Mouse (Mus musculus) monocyte, adult 2 months (primary cell): ENCODE data around the gene Cacna1e.

Experiments
- DNase-seq, 2 experiments: peaks; one replicate each; pipeline ENCODE4 v3.0.0; 2022; ENCODE audit warnings: low spot score in 2 of 2, low read depth in 1 of 2

Cacna1e gene

DNA sequence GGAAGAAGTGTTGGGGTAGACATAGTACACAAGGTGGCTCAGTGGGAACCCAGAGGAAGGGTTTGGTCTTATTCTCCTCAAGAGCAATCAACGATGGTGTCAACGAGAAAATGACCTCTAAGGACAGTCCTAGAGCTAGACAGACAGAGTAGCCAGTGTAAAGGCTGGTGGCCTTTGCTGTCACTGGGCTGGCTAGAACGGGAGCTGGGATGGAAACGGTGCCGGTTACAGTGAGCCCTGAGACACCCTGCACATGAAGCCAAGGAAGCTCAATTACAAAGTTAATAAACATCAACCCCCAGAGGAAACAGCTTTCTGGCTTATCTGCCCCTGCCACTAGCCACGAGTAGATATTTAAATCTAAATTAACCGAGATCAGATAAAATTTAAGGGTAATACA, 168.7 kb downstream of the Cacna1e start:
- no peak for DNase-seq

GRCm38 (mm10) chr1:154712747-154713146, 171.6 kb downstream of the Cacna1e start:
- DNase-seq, result no peak

- no peak for DNase-seq
These were observed 176.6 kb downstream of the Cacna1e start for GRCm38 (mm10) chr1:154707584-154708290.

GRCm38 (mm10) chr1:154706974-154707373, 177.3 kb downstream of the Cacna1e start:
- DNase-seq, result no peak

DNA sequence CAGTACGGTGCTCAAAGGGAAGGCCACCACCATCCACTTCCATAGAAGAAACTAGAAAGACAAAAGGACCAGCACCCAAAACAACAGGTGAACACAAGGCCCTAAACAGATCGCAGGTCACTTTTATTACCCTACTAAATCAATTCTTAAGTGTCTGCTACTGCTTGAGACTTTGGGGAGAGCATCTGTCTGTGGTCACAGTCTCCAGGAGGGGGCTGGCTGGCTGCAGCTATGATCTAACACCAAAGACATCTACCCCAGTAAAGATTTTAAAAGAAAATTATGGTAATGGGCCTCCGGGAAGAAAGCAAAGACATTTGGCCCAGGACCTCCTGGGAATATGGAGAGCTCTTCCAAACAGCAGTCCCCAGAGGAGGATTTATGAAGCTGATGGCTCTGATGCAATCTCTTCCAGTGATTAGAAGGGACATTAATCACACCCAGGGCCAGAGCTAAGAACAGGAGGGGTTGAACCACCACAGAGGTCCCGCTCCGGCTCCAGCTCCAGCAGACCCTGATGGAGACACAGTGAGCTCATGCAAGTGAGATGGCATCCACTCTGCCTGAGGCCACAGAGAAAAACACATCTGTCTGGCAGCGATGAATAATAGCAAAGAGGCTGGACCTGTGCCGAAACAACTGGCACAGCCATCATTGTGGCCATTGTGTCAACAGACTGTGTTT, 178.3 kb downstream of the Cacna1e start:
- no peak for DNase-seq

GRCm38 (mm10) chr1:154704558-154705185, 179.6 kb downstream of the Cacna1e start:
- DNase-seq, result no peak

DNA sequence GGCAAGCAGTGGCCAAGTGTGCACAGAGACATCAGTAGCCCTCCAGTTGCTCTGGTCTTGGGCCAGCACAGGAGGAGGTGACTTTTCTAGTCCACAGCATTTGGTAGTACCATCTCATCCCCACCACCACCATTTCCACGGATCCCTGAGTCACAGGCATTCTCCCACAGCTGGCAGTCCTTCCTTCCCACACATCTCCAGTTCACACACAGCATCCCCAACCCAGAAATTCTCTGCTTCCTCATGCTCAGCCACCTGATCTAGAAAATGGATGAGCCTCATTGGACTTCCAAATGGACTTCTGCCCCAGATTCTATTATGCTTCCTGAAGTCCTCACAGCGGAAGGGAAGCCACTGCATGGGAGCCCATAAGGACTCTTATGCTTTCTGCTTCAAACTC, 181.7 kb downstream of the Cacna1e start:
- DNase-seq, result no peak

GRCm38 (mm10) chr1:154688876-154689665, 195.2 kb downstream of the Cacna1e start:
- DNase-seq, result no peak

DNA sequence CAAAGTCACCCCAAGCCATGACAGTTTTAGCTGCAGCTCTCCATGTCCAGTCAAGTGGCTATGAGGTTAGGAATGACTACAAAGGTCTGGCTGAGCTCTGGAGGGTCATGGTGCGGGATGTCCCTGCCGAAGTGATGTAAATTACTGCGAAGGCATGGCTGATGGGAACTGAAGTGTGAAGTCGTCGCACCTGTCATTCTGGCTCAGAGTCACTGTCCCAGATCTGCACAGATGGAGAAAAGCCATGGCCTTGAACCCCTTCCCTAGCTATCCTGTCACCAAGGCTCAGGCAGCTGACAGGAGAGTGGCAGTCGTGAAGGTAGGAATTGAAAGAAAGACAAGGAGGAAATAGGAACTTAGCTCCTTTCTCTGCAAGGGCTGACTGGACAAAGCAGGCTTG, 197.4 kb downstream of the Cacna1e start:
- DNase-seq, result no peak

GRCm38 (mm10) chr1:154683477-154684106, 200.7 kb downstream of the Cacna1e start:
- DNase-seq, result no peak

- DNase-seq, result no peak
These were observed 205.3 kb downstream of the Cacna1e start for GRCm38 (mm10) chr1:154678989-154679388.

- DNase-seq, result no peak
These were observed 206.2 kb downstream of the Cacna1e start for GRCm38 (mm10) chr1:154678151-154678550.

- DNase-seq, result no peak
These were observed 206.6 kb downstream of the Cacna1e start for GRCm38 (mm10) chr1:154677677-154678076.

GRCm38 (mm10) chr1:154663721-154664120, 220.6 kb downstream of the Cacna1e start:
- DNase-seq, result no peak

DNA sequence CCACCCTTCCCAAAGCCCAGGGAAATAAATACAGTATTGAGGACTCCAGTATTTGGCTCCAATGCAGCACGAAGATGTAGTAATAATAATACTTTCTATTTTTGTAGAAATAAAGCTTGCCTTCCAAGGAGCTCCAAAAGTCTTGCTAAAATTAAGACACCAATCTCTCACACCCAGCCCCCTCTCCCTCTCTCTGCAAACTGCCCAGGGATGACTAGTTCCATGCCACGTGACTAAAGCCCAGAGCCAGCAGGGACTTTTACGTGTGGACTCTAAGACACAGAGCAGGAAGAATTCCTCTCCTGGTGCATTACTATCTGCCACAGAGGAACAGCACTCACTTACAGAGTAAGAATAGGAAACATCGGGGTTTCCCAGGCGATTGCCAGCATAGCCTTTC, 222.3 kb downstream of the Cacna1e start:
- no peak for DNase-seq

GRCm38 (mm10) chr1:154661221-154661864, 223.0 kb downstream of the Cacna1e start:
- DNase-seq, result no peak

DNA sequence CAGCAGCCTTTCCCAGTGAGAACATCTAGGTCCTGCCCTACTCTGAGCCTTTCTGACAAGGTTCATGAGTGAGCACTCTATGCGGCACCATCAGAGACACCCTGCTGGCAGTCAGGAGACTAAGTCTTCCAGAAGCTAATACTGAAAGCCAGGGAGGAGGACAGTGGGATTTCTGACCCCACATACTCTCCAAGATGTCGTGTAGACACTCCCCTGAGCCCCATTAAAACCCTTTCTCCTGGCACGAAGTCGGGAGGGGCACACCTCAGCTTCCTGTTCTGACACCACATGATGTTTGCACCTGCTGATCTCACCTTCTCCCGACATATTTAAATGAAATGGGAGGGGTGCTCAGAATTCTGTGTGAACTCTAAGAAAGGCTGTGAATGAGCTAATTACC, 226.9 kb downstream of the Cacna1e start:
- no peak for DNase-seq

GRCm38 (mm10) chr1:154653951-154654350, 230.3 kb downstream of the Cacna1e start:
- DNase-seq, result no peak

DNA sequence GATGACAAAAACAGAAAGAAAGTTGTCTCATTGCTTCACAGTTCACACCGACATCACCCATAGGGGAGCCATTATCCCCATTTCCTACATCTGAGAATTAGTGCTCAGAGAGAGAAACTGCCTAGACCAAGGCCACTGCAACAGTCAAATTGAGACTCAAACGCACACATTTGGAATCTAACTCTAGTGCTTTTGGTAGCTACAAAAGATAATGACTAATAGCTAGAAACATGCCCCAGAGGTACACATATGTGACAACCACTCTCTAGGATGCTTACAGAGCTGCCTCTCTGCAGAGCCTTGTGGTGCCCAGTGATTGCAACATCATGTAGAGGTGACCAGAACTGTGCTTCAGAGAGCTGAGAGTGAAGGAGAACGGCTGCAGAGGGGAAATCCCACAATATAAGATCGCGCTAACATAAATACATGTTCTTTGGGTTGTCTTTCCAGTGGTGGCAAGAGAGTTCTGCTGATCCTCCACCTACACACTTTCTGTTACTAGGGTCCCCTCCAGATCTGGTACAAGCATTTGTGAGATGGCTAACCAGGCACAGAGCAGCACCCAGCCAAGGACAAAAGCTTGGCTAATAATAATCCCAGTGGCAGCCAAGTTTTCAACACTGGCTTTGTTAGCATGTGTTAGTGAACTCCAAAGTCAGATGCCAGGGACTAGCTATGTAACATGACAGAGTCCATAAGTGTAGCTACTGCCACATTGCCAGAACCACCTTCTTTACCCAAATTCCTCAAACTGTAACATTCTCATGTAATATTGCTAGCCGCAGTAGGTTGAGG, 237.9 kb downstream of the Cacna1e start:
- DNase-seq, result no peak

GRCm38 (mm10) chr1:154637821-154638220, 246.5 kb downstream of the Cacna1e start:
- no peak for DNase-seq
